23 mouse cellular contexts compared by ENCODE assay signal in genomic region chr9:110893429-110893828, GRCm38 (mm10). TPM values are rescaled to one million over a fixed set of nuclear protein-coding genes. Genes with fewer than 3 reads are reported as not detected.
"Had no signal": no experiment of that assay in that cellular context is flagged by ENCODE, and none has a peak within 500 bp of the region (broad histone marks: within the 10 kb centered on the region; RNA-seq: fewer than 3 reads in every experiment).

No protein-coding gene starts in this region.

- H3K4me3 ChIP-seq: layer of hippocampus, adult 2 months; lung, embryonic 15.5 days; midbrain, embryonic 13.5 days; myocyte; neural tube, embryonic 15.5 days had no signal

- H3K36me3 ChIP-seq: lung, embryonic 15.5 days; midbrain, embryonic 13.5 days; neural tube, embryonic 15.5 days had no signal

- H3K27ac ChIP-seq: layer of hippocampus, adult 2 months; lung, embryonic 15.5 days; macrophage; midbrain, embryonic 13.5 days; neural tube, embryonic 15.5 days; stomach, postnatal 0 days had no signal

- ATAC-seq: midbrain, embryonic 13.5 days had no signal

- H3K27me3 ChIP-seq: lung, embryonic 15.5 days; neural tube, embryonic 15.5 days had no signal

- H3K4me2 ChIP-seq: lung, embryonic 15.5 days; midbrain, embryonic 13.5 days; neural tube, embryonic 15.5 days had no signal

- DNase-seq: kidney, adult 11 months; kidney, postnatal 10 days; kidney, postnatal 4 days; left cerebral cortex, postnatal 4 days; lung, postnatal 14 days; right cerebral cortex, adult 18-20 months; right cerebral cortex, postnatal 25 days; thymus, postnatal 14 days had no signal

- H3K9me3 ChIP-seq: lung, embryonic 15.5 days; midbrain, embryonic 13.5 days; neural tube, embryonic 15.5 days had no signal

- H3K9ac ChIP-seq: lung, embryonic 15.5 days; midbrain, embryonic 13.5 days; neural tube, embryonic 15.5 days had no signal

RNA-seq across cellular contexts. Expression of gene Fam240a, which starts 23.2 kb away (rescaled TPM):
- total RNA-seq: layer of hippocampus, adult 2 months; layer of hippocampus, postnatal 10 days; left cerebral cortex, adult 18-20 months; left cerebral cortex, postnatal 10 days; left cerebral cortex, postnatal 4 days had no signal
- polyA plus RNA-seq: kidney, embryonic 14.5 days; limb, embryonic 14.5 days; liver, embryonic 16.5 days; lung, embryonic 15.5 days; macrophage; midbrain, embryonic 13.5 days; myocyte; neural tube, embryonic 11.5 days; neural tube, embryonic 15.5 days; stomach, postnatal 0 days; urinary bladder, adult 2 months had no signal

RNA-seq across cellular contexts. Expression of gene Prss50, which starts 35.7 kb away (rescaled TPM):
- total RNA-seq: left cerebral cortex, postnatal 4 days had no signal
- polyA plus RNA-seq: lung, embryonic 15.5 days; macrophage; neural tube, embryonic 11.5 days; urinary bladder, adult 2 months had no signal

RNA-seq across cellular contexts. Expression of gene Prss46, which starts 49.1 kb away (rescaled TPM):
- total RNA-seq: layer of hippocampus, adult 2 months; left cerebral cortex, adult 18-20 months; left cerebral cortex, postnatal 10 days; left cerebral cortex, postnatal 4 days had no signal
- polyA plus RNA-seq: kidney, embryonic 14.5 days; limb, embryonic 14.5 days; liver, embryonic 16.5 days; lung, embryonic 15.5 days; midbrain, embryonic 13.5 days; neural tube, embryonic 11.5 days; neural tube, embryonic 15.5 days; stomach, postnatal 0 days; urinary bladder, adult 2 months had no signal
